Mouse (Mus musculus) left cerebral cortex, postnatal 36 days (tissue): ENCODE data around the gene Apobec1. TPM values are rescaled to one million over a fixed set of nuclear protein-coding genes. Genes with fewer than 3 reads are reported as not detected.
"Not testable (repeated sequence)": the region's sequence is repeated elsewhere in the genome, so short reads cannot be mapped to it uniquely, and the experiment has no call there.

ENCODE experiments used
- DNase-seq, 2 experiments: peaks; one replicate each; pipeline ENCODE4 v3.0.0; 2021 to 2022; ENCODE audit warnings: low spot score in 2 of 2, mixed read lengths in 1 of 2
- intact Hi-C: fragments of 180-260 bp; cut with DNase I; formaldehyde crosslinking; loops from one replicate; pipeline ENCODE4 v1.15.1; 2025
- total RNA-seq, 2 experiments: library from RNA; stranded (reverse); gene quantifications; 2 replicates each; pipeline ENCODE4 v1.2.3; 2021

The Apobec1 gene
- total RNA-seq, 2 experiments from 2014 or later: 0.79 to 2.3 TPM

DNA sequence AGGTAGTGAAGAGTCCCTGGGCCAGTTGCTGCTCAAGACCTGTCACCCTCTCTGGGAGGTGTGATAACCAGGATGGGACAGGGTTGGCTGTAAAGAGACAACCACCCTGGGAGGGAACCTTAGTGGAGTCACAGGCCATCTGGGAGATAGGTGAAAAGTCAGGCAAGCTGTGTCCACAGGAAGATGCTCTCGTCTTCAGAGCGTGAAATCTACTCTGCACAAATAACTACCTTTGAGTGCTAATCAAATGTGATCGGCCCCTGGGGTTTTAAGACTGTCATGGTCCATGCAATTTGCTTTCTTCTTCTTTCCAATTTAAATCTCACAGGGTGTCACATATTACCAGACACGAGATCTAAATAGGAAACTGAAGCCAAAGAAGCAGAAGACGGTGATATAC lies 33.1 kb downstream of the Apobec1 start:
- no peak for DNase-seq
- intact Hi-C loops: no loop called here

DNA sequence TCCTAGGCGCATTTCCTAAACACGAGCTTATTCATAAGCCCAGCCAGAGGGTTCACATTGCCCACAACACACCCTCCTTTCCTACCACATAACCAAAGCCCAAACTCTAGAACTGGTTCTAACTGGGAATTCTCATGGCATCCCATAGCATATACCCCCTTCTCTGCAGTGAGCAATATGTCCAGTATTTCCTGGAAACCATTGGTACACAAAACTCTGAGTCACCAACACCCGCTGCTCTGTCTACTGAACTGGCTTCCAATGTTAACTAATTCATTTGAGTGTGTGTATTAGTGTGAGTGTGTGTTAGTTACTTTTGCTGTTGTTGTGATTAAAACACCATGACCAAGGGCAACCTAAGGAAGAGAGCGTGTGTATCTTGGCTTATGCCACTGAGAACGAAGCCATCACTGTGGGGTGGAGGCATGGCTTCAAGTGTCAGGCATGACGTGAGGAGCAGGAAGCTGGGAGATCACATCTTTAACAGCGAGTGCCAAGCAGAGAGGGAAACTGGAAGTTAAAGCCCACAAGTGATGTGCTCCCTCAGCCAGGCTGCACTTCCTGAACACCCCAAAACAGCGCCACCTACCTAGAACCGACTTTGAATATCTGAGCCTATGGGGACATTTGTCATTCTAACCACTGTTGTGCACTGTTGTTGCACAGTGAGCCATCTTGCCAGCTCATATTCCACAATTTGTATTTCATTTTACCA lies 37.0 kb downstream of the Apobec1 start:
- intact Hi-C loops: no loop called here
- DNase-seq: no peak

DNA sequence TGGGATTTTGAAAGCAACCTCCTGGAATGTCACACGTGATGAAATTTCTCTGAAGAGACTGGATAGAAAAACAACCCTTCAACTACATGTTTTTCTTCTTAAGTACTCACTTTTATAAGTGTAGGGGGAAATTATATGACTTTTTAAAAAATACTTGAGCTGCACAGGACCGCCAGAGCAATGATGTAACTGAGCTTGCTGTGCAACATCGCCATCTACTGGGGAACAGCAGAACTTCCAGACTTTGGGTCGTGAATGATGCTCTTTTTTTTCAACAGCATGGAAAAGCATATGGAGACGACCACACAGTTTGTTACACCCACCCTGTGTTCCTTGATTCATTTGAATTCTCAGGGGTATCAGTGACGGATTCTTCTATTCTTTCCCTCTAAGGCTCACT lies 39.8 kb downstream of the Apobec1 start:
- peak; percentile 33 to 65 for DNase-seq
- intact Hi-C loops: loop anchor here (5.0 kb wide), 2 partner anchors 65 to 160 kb away; partner anchors contain the start of gene Rimklb

DNA sequence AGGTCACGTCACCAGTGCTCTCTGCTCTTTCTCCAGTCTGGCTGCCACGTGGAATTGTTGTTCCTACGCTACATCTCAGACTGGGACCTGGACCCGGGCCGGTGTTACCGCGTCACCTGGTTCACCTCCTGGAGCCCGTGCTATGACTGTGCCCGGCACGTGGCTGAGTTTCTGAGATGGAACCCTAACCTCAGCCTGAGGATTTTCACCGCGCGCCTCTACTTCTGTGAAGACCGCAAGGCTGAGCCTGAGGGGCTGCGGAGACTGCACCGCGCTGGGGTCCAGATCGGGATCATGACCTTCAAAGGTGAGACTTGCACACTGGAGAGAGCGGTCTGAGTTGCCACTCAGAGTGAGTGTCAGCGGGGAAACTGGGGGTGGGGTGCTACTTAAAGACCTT lies 41.2 kb downstream of the Apobec1 start:
- DNase-seq: no peak
- intact Hi-C loops: loop anchor here (5.0 kb wide), 2 partner anchors 64 to 159 kb away; partner anchors contain the start of gene Rimklb

DNA sequence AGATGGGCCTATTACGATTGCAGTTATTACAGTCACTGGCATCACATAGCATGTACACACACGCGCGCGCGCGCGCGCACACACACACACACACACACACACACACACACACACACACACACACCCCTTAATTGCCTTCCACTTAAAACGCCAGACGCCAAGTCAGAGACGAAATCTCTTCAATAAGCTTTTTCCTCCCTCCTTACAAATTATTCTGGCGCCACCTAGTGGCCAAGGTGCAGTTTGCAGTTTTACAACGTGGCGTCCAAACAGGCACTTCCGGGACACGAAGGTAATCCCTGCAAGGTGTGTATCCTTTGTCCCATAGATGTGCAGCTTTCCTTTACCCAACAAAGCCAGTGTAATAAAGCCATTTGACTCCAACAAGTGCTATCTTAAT lies 41.8 kb downstream of the Apobec1 start:
- DNase-seq: peak; percentile 47 to 72
- intact Hi-C loops: loop anchor here (5.0 kb wide), 2 partner anchors 63 to 158 kb away; partner anchors contain the start of gene Rimklb

DNA sequence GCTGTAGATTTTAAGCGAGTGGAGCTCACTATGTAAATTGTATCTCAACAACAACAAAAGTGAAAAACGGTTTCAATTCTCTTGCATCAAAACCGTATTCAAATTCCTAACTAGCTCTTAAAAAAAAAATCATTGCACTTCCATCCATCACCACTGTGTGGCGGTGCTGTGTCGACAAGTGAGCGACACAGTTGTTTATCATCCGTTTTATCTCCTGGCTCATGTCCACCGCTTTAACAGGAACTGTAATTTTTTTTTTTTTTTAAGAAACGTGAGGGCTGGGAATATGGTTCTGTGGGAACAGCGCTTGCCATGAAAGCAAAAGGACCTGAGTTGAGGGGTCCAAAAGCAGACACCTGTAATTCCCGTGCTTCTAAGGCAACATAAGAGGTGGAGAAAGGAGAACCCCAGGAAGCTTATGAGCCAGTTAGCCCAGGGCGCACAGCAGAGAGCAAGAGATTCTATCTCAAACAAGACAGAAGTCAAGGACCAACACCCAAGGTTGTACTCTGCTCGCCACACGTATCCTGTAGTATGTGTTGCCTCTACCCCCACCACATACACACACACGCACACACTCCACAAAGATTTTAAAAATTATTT lies 45.2 kb downstream of the Apobec1 start:
- intact Hi-C loops: no loop called here
- peak; percentile 44 to 67 for DNase-seq

DNA sequence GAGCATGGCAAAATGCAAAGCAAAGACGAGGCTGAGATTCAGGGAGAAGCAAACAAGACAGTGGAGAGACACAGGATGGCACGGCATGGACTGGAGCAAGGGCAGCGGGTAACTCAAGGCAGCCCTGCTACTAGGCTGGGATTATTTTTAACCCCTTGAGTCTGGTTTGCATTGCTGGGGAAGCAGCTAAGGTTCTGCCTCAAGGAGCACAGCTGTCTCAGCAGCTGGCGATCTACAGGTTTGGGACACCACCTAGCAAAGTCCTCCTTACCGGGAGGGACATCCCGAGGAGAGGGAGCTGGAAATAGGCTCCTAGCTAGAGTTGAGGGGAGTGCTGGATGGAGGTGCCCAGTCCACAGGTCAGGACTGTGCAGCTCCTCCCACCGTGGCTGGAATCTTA lies 47.0 kb downstream of the Apobec1 start:
- DNase-seq: no peak
- intact Hi-C loops: no loop called here

DNA sequence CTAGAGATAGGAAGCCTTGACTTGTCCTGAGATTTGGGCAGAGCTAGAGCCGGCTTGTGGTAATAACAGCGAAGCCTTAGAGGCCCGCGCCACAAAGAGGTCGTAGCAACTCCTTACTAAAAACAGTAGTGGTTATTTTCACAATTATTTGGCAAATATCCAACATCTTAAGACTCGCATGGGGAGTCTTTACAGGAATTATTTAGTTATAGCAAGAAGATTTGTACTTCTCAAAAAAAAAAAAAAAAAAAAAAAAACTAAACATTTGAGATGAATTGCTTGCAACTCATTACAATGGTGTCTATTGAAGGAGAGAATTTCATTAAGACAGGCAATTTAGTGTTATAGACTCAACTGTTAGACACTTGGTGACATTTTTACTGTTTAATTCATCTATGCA lies 48.1 kb downstream of the Apobec1 start:
- DNase-seq: no peak
- intact Hi-C loops: no loop called here

DNA sequence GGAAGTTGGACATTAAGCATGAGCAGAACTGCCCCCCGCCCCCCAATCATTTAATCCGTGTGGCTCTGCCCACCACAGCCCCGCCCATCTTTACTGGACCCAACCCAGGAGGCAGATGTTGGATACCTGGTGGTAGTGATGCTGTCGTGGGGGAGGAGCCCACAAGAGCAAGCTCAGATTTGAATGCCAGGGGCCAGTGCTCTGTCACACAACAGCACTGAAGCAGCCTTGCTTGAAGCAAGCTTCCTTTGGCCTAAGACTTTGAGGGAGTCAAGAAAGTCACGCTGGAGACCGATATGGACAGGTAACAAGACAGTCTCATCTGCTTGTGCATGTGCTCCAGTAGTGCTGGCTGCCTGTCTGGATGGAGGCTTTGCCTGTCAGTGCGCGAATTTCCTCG lies 48.6 kb downstream of the Apobec1 start, which contains the start of gene Aicda:
Aicda (plus strand) TSS at position 196 of the 400 bp plus-strand sequence.
- intact Hi-C loops: no loop called here
- DNase-seq: no peak

DNA sequence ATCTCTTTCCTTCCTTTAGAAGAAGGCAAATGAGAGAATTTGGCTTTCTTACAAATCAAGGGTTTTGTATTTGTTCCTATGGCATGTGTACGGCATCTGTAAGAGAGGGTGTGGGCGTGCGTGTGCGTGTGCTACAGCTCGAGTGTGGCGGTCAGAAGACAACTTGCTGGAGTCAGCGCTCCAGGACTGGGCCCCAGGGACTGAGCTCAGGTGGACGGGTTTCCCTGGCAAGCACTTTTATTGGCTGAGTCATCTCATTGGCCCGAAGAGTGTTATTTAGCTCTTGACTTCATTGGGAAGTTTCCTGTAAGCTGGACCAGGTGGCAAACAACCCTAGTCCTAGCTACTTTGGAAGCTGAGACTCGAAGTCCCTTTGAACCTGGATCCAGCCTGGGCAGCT lies 56.3 kb downstream of the Apobec1 start:
- intact Hi-C loops: no loop called here
- DNase-seq: no peak

DNA sequence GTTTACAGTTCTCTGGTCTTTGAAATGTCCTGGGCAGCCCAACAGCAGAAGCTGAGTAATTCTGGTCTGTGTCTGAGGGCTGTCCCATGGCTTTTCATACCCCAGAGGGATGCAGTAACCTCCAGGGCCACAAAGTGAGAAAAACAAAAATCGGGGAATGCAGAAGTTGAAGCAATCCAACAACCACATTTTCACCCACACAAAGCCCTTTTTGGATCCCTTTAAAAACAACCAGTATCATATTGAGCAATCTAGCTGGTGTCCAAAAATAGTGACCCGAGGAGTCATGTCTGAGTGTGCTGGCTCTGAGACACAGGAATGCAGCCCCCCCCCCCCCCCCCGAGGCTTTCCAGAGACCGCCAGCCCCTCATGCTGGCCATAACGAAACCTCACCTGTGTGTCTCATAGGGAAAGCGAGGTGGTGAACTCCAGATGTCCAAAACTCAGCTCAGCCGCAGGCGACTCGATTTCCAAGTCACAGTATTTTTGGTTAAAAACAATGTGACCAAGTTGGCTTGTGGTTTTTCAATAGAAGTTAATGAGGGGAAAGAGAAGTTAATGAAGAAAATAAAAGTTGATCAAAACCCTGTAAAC lies 56.9 kb downstream of the Apobec1 start:
- intact Hi-C loops: no loop called here
- DNase-seq: no peak

DNA sequence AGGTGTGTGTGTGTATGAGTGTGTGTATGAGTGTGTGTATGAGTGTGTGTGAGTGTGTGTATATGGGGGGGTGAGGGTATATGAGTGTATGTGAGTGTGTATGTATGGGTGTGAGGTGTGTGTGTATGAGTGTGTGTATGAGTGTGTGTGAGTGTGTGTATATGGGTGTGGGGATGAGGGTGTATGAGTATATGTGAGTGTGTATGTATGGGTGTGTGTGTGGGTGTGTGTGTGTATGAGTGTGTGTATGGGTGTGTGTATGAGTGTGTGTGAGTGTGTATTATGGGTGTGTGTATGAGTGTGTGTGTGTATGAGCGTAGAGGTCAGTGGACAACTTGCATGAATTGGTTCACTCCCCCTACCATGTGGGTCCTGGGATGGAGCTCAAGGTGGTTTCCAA lies 57.6 kb downstream of the Apobec1 start:
- intact Hi-C loops: no loop called here
- no peak for DNase-seq

DNA sequence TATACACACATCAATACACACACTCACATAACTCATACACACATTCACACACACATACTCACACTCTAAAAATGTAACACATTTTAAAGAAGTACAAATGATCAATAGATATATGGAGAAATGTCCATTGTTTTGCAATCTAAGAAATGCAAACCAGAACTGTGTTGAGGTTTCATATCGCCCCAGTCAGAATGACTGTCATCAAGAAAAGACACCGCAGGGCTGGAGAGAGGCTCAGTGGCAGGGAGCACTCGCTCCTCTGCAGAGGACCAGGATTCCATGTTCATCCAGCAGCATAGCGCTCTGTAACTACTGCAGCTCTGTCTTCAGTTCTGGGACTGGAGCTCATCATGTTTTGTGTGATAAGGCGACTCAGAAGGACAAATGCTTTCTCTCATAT lies 58.7 kb downstream of the Apobec1 start:
- intact Hi-C loops: no loop called here
- DNase-seq: no peak

DNA sequence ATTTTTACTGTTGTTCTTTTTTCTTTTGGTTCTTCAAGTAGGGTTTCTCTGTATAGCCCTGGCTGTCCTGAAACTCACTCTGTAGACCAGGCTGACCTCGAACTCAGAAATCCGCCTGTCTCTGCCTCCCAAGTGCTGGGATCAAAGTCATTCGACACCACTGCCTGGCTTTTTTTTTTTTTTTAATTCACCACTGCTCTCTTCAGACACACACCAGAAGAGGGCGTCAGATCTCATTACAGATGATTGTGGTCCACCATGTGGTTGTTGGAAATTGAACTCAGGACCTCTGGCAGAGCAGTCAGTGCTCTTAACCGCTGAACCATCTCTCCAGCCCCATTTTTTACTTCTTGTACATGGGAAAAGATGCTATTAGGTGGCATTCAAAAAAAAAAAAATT lies 59.8 kb downstream of the Apobec1 start:
- DNase-seq, intact Hi-C loops: not testable (repeated sequence)

DNA sequence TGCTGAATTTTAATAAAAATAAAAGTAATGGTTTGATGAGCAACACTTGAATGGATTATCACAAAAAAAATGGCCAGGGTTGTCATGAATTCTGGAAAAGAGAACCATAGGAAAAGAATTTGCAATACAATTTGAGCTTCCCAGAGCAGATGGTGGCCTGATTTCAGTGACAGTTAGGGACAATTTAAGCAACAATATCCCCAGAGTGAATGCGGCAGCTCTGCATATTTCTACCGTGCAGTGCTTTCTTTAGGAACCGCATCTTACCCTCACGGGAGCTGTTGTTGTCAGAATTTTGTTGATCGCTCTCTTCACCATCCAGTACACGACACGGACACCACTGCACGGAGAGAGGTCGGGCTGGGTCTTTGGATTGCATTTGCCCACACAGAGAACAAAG lies 62.7 kb downstream of the Apobec1 start:
- DNase-seq: no peak
- intact Hi-C loops: no loop called here

DNA sequence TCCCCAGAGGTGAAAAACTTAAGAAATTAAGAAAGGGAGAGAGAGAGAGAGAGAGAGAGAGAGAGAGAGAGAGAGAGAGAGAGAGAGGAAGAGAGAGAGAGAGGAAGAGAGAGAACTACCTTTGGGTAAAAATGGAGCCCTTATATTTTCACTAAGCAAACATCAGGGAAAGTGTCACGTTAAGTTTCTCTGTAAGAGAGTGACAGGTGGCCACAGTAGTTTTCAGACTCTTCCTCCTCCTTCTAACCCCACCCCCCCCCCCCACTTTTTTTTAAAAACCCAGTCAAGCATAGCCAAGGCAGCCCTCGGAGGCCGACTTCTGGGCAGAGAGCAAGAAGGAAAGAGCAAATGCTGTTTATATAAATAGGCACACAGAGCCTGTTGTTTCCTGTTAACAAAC lies 68.2 kb downstream of the Apobec1 start:
- DNase-seq: no peak
- intact Hi-C loops: no loop called here

DNA sequence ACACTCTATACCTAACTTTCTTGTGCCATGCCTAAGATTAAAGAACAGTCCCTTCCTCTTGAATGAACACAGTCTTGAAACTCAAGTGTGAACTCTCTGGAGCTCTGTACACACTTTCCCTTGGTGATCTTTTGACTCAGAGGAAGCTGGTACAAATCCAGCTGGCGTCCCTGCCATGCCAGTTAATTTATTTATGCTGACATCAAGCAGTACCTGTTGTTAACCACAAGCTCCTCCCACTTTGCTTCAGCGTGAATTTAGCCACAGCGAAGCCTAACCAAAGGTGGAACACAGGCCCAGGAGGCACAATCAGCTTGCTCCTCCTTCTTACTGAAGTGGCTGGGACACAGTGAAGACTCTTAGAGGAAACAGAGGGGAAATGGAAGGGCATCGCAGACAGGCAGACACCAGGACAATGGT lies 69.4 kb downstream of the Apobec1 start:
- intact Hi-C loops: no loop called here

DNA sequence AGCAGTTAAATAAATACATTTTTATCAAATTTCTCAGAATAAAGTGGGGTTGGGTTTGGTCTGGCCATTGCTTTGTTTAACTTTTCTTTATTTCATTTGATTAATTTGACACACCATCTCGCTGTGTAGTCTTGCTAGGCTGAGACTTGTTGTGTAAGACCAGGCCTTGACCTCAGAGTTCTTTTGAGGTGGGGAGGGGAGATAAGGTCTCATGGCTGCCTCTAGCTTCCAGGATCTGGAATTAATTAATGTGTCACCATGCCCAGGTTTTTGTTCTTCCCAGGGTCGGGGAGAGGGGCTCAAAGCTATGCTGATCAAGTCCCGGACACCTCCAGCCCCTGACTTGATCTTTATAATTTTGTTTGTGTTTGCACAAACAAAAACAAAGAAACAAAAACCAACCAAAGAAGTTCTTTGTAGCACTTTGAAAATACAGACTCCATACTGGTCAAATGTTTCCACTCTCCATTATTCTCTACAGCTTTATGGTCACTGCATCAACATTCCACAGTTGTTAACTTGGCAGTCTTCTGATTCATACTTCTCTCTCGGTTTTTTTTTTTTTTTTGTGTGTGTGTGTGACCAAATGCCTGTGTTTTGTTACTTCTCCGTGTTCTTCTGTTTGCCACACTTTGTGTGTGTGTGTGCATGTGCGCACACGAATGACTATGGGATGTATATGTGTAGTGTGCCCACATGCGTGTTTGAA lies 70.6 kb downstream of the Apobec1 start:
- intact Hi-C loops: no loop called here
- no peak for DNase-seq

More for the DNA sequence above, 69.4 kb downstream of the Apobec1 start:
- DNase-seq: no peak

DNA sequence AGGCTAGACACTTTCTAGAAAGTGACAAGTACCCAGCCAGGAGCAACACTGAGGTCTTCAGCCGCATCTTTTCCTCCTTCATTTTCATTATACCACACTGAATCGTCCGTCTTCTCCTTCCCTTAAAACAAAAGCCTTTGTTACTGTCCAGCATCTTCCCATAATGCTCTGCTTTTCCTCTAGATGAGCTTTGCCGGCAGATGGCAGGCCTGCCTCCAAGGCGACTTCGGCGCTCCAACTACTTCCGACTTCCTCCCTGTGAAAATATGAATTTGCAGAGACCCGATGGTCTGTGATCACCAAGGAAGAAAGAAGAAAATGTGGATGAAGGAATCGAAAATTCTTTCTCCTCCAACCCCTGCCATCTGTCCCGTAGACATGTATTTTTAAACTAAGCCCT lies 74.1 kb downstream of the Apobec1 start:
- no peak for DNase-seq
- intact Hi-C loops: loop anchor here (10.0 kb wide), 1 partner anchor 273 kb away; no protein-coding TSS in a partner anchor
